Mouse (Mus musculus): ENCODE results near the gene Ptgis.

GRCm38 (mm10) chr2:167201463-167202291 is 38.7 kb downstream of the Ptgis start:
- TF ChIP-seq POLR2A (IDR thresholded peaks at IDR 0.05; ENCODE audit: extremely low read depth, insufficient read depth, low read length) (no peak), CTCF (IDR thresholded peaks at IDR 0.05; ENCODE audit: low read depth, low read length) (no peak)
